Mouse (Mus musculus): ENCODE results near the gene Pdss2. TPM values are rescaled to one million over a fixed set of nuclear protein-coding genes. Genes with fewer than 3 reads are reported as not detected.

The Pdss2 gene
- polyA plus RNA-seq, 2 experiments = 4.4 to 4.7 TPM

GRCm38 (mm10) chr10:43337110-43337509, 115.8 kb downstream of the Pdss2 start:
- H3K27me3 ChIP-seq (ENCODE audit: control insufficient read depth, insufficient read depth, low read length) = no peaks in the 10 kb centered on the region
- H3K36me3 ChIP-seq (replicated peaks; ENCODE audit: control insufficient read depth, insufficient read depth, low read depth) = no peaks in the 10 kb centered on the region
- TF ChIP-seq CTCF (IDR thresholded peaks at IDR 0.05; ENCODE audit: low read depth) (no peak), EP300 (IDR thresholded peaks at IDR 0.05; ENCODE audit: low read depth) (no peak)
- DNase-seq (ENCODE audit: low read depth in 3 of 3, low spot score in 3 of 3) = no peak
- no peak overlapping the region for H3K9ac ChIP-seq (replicated peaks)
- no peak overlapping the region for H3K4me2 ChIP-seq (ENCODE audit: low read depth)
- WGBS (ENCODE audit: insufficient replicate concordance) = 79% methylated on average over 2 of the region's 2 CpGs
- no peak overlapping the region for H3K4me3 ChIP-seq (ENCODE audit: insufficient read depth in 1 of 2, low read depth in 2 of 2, low read length in 2 of 2)
- no peak for ATAC-seq (ENCODE audit: insufficient read depth)
- no peaks in the 10 kb centered on the region for H3K9me3 ChIP-seq (ENCODE audit: control insufficient read depth, low read length)
- no peak overlapping the region for H3K27ac ChIP-seq
- peaks cover 0 to 9% of the 10 kb centered on the region in 2 experiments; a peak in 2 of 4 replicates for H3K4me1 ChIP-seq (replicated peaks; ENCODE audit: control insufficient read depth in 2 of 2, insufficient read depth in 2 of 2, low read length in 1 of 2)

DNA sequence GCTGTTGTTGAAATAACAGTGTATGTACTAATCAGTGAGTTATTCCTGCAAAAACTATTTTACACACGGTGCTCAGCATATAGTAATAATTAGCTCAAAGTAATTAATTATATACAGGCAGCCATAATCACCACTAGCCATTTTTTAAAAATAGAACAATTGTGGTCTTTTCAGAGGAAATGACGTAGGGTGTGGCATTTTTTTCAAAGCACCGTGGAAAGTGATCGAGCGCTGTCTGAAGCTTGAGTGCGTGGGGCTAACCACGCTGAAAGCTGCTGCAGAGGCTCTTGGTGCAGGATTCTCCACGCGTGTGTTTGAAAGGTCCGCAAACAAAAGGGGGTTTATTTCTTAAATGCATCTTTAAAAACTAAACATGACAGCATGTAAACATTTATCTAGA, 118.5 kb downstream of the Pdss2 start:
- DNase-seq (ENCODE audit: low read depth in 3 of 3, low spot score in 3 of 3) = no peak
- TF ChIP-seq CTCF (IDR thresholded peaks at IDR 0.05; ENCODE audit: low read depth) = no peak
- no peak for TF ChIP-seq EP300 (IDR thresholded peaks at IDR 0.05; ENCODE audit: low read depth)
- ATAC-seq (ENCODE audit: insufficient read depth) = no peak
- no peaks in the 10 kb centered on the region for H3K36me3 ChIP-seq (replicated peaks; ENCODE audit: control insufficient read depth, insufficient read depth, low read depth)
- H3K4me1 ChIP-seq (replicated peaks; ENCODE audit: control insufficient read depth in 2 of 2, insufficient read depth in 2 of 2, low read length in 1 of 2) = 0 out of 4 replicates have a peak, but pooled peaks cover 0 to 2% of the 10 kb centered on the region in 2 experiments
- WGBS (ENCODE audit: insufficient replicate concordance) = 49% methylated on average over 10 of the region's 10 CpGs
- H3K27ac ChIP-seq = no peak overlapping the region
- H3K4me3 ChIP-seq (ENCODE audit: insufficient read depth in 1 of 2, low read depth in 2 of 2, low read length in 2 of 2) = no peak overlapping the region
- H3K27me3 ChIP-seq (ENCODE audit: control insufficient read depth, insufficient read depth, low read length) = no peaks in the 10 kb centered on the region
- no peaks in the 10 kb centered on the region for H3K9me3 ChIP-seq (ENCODE audit: control insufficient read depth, low read length)
- H3K4me2 ChIP-seq (ENCODE audit: low read depth) = no peak overlapping the region
- H3K9ac ChIP-seq (replicated peaks) = no peak overlapping the region

DNA sequence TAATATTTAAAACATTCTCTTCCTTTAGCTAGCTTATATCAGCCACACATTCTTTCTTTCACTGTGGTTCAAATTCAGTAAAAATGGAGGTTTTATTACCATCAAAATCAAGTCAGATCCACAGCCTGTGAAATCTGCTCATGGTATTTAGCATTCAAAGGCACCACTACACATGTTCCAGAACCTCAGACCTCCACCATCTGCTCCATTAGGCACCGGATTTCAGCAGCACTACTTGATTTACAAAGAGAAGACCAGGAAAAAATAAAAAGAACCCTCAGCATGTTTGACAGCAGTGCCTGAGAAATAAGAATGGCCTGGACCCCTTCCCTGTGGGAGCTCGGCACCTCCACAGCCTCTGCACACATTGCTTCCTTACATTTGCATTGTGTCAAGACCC, 128.4 kb downstream of the Pdss2 start:
- no peaks in the 10 kb centered on the region for H3K9me3 ChIP-seq (ENCODE audit: control insufficient read depth, low read length)
- no peak overlapping the region for H3K27ac ChIP-seq
- no peaks in the 10 kb centered on the region for H3K36me3 ChIP-seq (replicated peaks; ENCODE audit: control insufficient read depth, insufficient read depth, low read depth)
- no peak overlapping the region for H3K4me2 ChIP-seq (ENCODE audit: low read depth)
- H3K4me3 ChIP-seq (ENCODE audit: insufficient read depth in 1 of 2, low read depth in 2 of 2, low read length in 2 of 2) = no peak overlapping the region
- no peak overlapping the region for H3K9ac ChIP-seq (replicated peaks)
- TF ChIP-seq CTCF (IDR thresholded peaks at IDR 0.05; ENCODE audit: low read depth) = no peak
- no peak for TF ChIP-seq EP300 (IDR thresholded peaks at IDR 0.05; ENCODE audit: low read depth)
- no peaks in the 10 kb centered on the region for H3K27me3 ChIP-seq (ENCODE audit: control insufficient read depth, insufficient read depth, low read length)
- DNase-seq (ENCODE audit: low read depth in 3 of 3, low spot score in 3 of 3) = no peak
- 77% methylated on average over 2 of the region's 2 CpGs for WGBS (ENCODE audit: insufficient replicate concordance)
- no peak for ATAC-seq (ENCODE audit: insufficient read depth)
- H3K4me1 ChIP-seq (replicated peaks; ENCODE audit: control insufficient read depth in 2 of 2, insufficient read depth in 2 of 2, low read length in 1 of 2) = no peaks in the 10 kb centered on the region

- Histone ChIP-seq H3K36me3 (replicated peaks; ENCODE audit: control insufficient read depth, insufficient read depth, low read depth) (no peaks in the 10 kb centered on the region), H3K27ac (no peak overlapping the region), H3K27me3 (ENCODE audit: control insufficient read depth, insufficient read depth, low read length) (no peaks in the 10 kb centered on the region), H3K4me1 (replicated peaks; ENCODE audit: control insufficient read depth in 2 of 2, insufficient read depth in 2 of 2, low read length in 1 of 2) (no peaks in the 10 kb centered on the region), H3K4me3 (ENCODE audit: insufficient read depth in 1 of 2, low read depth in 2 of 2, low read length in 2 of 2) (no peak overlapping the region), H3K4me2 (ENCODE audit: low read depth) (no peak overlapping the region), H3K9me3 (ENCODE audit: control insufficient read depth, low read length) (no peaks in the 10 kb centered on the region), H3K9ac (replicated peaks) (no peak overlapping the region)
- TF ChIP-seq EP300 (IDR thresholded peaks at IDR 0.05; ENCODE audit: low read depth) (no peak), CTCF (IDR thresholded peaks at IDR 0.05; ENCODE audit: low read depth) (no peak)
- 61% methylated on average over 4 of the region's 4 CpGs for WGBS (ENCODE audit: insufficient replicate concordance)
- DNase-seq (ENCODE audit: low read depth in 3 of 3, low spot score in 3 of 3) (no peak), ATAC-seq (ENCODE audit: insufficient read depth) (no peak)
Measured at GRCm38 (mm10) chr10:43357884-43358283, 136.6 kb downstream of the Pdss2 start.

GRCm38 (mm10) chr10:43362947-43363346, 141.7 kb downstream of the Pdss2 start:
- Histone ChIP-seq H3K9me3 (ENCODE audit: control insufficient read depth, low read length) (no peaks in the 10 kb centered on the region), H3K27ac (no peak overlapping the region), H3K27me3 (ENCODE audit: control insufficient read depth, insufficient read depth, low read length) (no peaks in the 10 kb centered on the region), H3K9ac (replicated peaks) (no peak overlapping the region), H3K4me1 (replicated peaks; ENCODE audit: control insufficient read depth in 2 of 2, insufficient read depth in 2 of 2, low read length in 1 of 2) (no peaks in the 10 kb centered on the region), H3K4me3 (ENCODE audit: insufficient read depth in 1 of 2, low read depth in 2 of 2, low read length in 2 of 2) (no peak overlapping the region), H3K36me3 (replicated peaks; ENCODE audit: control insufficient read depth, insufficient read depth, low read depth) (no peaks in the 10 kb centered on the region), H3K4me2 (ENCODE audit: low read depth) (no peak overlapping the region)
- no peak for DNase-seq (ENCODE audit: low read depth in 3 of 3, low spot score in 3 of 3)
- ATAC-seq (ENCODE audit: insufficient read depth) = no peak
- TF ChIP-seq EP300 (IDR thresholded peaks at IDR 0.05; ENCODE audit: low read depth) (no peak), CTCF (IDR thresholded peaks at IDR 0.05; ENCODE audit: low read depth) (no peak)
- WGBS (ENCODE audit: insufficient replicate concordance) = 78% methylated on average over 6 of the region's 6 CpGs

Data from liver, embryonic 14.5 days (tissue).